Mouse (Mus musculus) spleen, postnatal 4 days (tissue): Measurements from ENCODE around the gene Irf2bp2.
"Not testable (repeated sequence)": the region's sequence is repeated elsewhere in the genome, so short reads cannot be mapped to it uniquely, and the experiment has no call there.

ENCODE experiments used
- DNase-seq, 2 experiments: peaks; one replicate each; pipeline ENCODE4 v3.0.0; 2022; ENCODE audit warnings: low spot score in 2 of 2

Gene Irf2bp2

DNA sequence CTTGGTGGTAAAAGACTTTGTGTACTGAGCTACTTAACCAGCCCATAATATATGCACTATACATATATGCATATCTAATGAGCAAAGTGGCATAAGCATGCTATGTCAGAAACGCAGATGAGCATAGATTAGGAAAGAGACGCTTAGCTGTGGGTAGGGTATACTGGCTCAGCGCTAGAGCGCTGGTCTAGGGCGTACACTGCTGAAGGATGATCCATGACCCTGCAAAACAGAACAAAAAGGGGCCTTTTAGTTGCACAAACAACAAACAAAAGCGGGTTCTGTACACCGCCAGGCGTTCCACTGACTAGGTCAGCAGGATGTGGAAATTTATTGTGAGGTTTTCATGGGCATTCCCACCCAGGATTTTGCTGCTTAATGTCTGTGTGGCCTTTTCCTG is 8.9 kb upstream of the Irf2bp2 start:
- DNase-seq, result no peak

DNA sequence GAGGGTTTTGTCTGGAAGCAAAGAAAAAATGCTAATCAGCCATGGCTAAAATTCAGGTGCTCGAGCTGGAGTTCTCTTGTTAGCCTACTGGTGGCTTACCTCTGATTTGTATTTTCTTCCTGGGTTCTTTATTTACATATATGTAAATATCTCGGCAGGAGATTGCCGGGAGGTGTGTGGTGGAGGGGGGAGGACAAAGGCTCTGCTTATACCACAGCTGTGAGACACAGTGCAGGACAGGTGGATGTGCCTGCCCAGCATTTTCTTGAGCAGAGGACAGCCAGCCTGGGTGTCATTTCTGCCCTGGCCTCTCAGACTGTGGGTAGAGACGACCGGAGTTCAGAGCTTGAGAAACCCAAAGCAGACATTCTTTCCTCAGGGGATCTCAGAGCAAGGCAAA is 7.5 kb upstream of the Irf2bp2 start:
- DNase-seq, result no peak

DNA sequence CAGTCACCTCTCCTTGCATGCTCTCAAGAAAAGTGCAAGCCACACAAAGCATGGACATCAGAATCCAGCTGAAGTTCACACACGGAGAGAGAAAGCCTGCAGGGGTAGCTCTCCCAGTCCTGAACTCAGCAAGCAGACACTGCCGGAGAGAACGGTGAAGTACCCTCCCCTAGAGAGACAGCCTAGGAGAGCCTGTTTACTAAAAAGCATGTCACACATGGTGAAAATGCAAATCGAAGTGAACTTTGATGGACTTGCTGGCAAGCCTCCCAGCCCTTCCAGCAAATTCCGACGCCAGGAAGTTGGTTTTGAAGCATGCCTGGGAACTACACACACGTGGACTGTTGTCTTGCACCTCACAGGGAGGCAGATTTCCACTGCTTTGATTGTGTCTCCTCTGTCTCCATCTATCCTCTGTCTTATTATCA is 7.0 kb upstream of the Irf2bp2 start:
- DNase-seq, result no peak

DNA sequence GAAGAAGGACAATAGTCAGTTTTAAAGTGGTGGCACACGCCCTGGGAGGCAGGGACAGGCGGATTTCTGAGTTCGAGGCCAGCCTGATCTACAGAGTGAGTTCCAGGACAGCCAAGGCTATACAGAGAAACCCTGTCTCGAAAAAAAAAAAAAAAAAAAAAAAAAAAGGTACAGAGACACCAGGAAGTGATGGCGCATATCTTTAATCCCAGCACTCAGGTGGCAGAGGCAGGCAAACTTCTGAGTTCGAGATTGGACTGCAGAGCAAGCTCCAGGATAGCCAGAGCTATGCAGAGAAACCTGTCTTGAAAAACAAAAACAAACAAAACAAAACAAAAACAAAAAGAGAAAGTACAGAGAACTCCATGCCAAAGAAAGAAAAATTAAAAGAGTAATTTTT is 6.6 kb upstream of the Irf2bp2 start:
- not testable (repeated sequence) for DNase-seq

DNA sequence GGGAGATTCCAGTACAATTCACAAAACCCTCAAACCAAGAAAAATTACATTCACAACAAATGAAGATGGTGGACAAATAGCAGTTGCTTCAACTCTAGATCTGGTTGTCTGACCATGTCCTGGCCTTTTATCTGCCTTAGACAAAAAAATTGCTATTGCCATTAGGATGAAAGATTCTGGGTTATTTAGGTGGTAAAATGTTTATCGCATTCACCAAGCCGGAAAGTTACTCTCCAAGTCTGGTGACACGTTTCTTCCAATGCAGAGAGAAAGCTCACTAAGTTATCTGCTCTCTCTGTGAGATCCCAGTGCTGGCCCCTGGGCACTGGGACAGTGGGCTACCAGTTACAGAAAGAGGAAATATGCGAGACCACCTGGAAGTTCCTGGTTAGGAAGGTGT is 5.5 kb upstream of the Irf2bp2 start:
- DNase-seq, result no peak

DNA sequence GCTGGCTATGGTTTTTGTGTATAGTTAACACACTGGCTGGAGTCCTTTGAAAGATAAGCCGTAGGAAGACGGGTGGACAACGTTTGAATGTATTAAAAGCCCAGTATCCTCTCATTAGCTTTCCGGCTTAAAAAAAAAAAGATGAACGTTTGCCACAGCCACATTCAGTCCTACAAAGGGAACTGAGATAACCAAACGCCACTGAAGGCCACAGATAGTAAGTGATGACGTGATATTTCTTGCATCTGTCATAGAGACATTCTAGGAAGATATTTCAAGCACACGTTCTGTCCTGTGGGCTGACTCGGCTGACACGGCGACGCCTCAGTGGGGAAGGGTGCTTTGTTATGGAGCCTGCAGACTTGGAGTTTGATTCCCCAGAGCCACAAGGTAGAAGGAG is 4.4 kb upstream of the Irf2bp2 start:
- DNase-seq, result no peak

DNA sequence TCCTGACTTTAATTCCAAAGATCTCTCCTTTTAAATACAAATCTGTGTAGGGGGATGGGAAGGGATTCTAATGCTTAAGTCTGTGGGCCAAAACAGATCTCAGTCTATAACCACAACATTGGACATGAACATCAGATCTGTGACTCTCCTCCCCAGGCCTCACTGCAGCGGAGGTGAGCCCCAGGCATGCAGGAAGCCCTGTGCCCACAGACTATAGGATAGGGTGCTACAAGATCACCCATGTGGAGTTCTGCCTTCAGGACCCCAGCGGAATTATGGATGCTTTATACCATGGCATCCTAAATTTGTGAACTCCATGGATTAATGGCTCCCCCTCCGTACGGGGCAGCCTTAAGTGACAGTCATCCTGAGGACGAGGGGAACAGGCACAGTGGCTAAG is 2.9 kb upstream of the Irf2bp2 start:
- no peak for DNase-seq

DNA sequence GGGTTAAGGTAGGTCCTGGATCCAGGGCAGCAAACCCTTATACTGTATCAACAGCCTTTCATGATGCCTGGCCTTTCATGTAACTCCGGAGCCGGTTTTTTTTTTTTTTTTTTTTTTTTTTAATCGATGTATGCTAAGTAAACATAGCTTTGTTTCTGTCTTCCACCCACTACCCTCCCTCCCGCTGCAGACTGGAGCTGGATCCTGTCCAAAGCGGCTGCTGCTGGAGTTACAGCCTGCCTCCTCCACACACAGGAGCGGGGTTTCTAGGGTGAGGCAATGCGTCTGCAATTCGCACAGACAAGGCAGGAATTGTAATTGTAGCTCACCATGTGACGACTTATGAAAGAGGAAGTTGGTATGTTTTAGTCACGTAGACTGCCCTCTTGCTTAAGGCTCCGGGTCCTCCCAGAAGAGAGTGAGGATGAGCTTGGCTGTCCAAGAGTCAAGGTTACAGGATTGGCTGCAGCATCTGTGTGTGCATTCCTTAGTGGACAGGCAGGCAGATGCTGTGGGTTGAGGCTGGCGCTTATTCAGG is 2.4 kb upstream of the Irf2bp2 start:
- DNase-seq, result peak; percentile 75 to 86

DNA sequence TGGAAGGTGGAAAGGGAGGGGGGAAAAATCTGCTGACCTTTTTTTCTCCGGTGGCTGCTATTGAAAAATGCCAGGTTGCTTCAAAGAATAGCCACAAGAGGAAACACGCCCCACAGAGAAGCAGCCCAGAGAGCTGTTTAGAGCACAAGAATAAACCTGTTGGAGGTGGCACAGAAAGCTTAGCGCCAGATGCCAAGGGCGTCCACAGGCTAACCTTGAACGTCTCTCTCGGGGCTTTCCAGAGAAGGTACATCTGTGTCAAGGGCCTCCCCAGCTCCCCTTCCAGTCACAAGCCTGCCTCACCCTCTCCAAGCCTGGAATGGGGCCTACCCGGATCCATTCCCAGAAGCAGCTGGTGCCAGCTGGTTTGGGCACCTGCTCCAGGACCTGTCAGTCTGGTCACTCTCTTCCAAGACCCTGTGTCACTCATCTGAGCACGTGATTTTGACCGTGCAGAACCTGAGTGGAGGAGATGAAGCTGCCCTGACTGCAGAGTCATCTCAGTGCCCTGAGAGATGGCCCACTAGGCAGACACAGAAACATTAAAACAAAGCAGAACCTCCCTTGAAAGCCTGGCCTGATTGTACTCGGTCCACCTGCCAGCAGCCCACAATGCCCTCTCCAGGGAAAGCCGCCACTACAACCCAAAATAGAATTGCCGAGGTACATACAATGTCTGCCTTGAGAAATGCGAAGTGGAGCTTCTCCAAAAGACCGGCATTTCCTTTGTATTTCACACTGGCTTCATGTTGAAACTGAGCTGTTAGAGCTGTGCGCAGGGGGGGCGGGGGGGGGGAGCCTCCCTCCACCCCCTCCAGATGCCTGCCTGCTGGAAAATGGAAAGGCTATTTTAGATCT is 1.6 kb upstream of the Irf2bp2 start:
- DNase-seq, result peak in 1 of 2 experiments; percentile 77

DNA sequence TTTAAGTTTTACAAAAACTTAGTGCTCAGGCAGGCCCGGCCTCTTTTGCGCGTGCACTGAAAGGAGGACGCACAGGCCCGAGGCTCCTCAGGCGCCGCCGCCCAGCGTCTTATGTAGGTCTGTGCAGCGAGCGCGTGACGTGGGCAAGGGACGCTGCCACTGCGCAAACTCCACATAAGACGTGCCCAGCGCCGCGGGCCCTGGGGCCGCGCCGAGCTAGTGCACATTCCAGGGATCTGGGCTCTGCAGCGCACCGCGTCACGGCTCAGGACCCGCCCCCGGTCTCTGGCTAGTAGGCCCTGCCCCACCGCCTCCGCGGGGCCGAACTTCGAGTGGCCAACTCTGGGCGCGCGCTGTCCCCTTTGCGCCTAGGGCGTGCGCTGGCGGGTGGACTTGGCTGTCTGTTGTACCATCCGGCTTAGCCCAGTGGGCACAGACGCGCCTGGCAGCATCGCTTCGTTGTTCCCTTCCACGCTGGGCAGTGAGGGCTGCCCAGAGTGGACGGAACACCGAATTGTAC is 755 bp upstream of the Irf2bp2 start:
- DNase-seq, result peak; percentile 92 to 94

DNA sequence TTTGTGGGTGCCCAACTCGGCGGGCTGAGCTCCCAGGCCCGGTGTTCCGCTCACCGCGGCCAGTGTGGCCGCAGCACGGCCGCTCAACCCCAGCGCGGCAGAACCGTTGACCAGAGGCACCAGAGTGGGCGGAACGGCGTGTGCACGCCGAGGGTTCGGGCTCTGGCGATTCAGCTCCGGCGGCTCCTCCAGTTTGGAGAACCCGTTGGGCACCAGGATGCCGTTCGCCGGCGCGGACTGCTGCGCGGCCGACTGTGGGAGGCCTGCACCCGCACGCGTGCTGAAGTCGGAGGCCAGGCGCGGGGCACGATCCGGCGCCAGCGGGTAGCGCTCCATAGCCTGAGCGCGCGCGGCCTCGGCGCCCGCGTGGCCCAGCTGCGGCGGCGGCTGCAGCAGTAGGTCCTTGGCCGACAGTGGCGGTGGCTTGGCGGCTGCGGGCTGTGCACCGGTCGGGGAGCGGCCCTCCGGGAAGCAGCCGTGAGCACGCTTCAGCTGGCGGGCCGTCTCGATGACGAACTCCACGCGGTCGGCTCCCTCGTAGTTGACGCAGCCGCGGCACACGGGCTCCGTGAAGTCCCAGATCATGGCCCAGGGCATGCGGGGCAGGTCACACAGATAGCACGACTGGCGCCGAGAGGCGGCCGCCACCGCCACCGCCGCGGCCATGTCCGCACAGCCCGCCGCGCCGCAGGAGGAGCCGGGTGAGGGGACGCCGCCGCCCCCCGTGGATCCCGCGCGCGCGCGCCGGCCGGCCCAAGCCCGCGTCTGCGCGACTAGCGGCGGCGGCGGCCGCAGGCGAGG is 815 bp downstream of the Irf2bp2 start:
- peak; percentile 49 to 84 for DNase-seq

DNA sequence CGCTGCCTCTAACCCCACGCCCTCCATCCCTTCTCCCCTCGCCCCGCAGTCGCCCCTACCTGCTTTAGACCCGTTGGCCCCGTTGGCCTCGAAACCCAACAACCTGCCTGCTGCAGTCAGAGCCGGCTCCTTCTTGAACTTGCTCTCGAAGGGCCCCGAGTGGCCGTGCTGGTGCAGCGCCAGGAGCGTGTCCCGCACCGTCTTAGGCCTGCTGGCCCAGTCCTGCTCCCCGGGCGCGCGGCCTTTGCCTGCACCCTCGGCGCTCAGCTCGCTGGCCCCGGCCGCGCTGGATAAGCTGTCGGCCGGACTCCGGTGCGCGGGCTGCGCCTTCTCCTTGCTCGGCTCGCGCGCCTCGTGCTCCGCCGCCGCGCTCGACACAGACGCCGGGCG is 1.4 kb downstream of the Irf2bp2 start:
- DNase-seq, result peak in 1 of 2 experiments; percentile 62

DNA sequence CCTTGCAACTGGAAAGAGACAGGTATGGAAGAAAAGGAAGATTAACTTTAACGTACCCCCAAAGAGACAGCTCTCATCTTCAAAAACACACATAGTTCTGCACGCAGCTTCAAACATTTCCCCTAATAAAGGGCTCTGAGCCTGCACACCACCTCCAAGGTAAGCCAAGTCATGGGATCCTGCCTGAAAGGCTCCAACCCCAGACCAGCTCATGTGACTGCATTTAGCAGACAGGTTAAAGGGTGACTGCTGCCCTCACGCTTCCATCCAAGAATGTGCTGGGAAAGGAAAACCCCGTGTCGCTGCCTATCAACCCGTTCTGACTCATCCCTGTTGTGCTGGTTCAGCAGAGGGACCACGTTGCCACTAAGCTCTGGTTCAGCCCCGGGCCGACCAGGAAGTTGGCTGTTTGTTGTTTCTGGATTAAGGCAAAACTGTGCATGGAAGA is 1.9 kb downstream of the Irf2bp2 start:
- DNase-seq, result peak in 1 of 2 experiments; percentile 80

DNA sequence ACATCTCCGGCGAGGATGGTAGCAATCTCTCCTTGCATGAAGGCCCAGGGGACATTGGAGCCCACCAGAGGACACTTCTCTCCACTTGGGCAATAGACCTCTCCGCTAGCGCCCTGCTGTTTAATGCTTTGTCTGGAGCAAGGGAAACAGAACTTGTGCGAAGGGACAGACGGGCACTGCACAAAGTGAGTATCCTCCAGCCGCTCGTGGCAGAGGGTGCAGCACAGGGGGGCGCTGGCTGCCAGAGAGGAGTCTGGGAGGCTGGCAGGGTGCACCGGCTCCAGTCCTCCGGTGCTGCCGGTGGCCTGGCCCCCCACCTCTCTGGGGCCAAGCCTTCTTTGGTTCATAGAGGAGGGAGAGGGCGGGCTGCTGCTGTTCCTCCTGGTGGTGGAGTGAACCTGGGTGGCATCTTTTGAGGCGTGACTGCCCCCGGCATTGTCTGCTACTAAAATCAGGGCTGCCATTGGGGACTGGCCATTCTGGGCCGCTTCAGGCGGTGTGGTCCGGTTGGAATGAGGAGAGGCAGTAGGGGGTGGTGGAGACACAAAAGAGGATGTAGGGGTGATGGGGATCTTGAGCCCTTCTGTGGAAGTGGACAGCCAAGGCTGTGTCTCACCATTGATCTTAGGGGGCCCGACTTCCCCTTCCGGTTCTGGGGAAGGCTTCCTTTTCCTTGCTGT is 2.5 kb downstream of the Irf2bp2 start:
- DNase-seq, result peak; percentile 59 to 82

DNA sequence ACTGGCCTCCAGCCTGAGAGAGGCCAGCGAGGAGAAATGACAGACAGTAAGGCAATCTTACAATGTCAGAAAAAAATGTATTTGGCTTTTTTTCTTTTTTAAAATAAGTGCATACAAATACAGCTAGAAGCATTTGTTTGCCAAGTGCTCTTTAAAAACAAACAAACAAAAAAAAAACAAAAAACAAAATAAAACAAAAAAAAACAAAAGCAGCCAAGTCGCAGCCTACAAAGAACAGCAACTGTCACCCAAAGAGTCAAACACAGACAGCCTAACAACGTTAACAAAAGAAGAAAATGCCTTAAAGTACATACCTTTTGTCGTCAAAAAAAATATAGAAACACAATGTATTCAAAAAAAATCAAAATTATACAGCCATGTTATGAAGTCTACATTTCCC is 3.2 kb downstream of the Irf2bp2 start:
- DNase-seq, result no peak

DNA sequence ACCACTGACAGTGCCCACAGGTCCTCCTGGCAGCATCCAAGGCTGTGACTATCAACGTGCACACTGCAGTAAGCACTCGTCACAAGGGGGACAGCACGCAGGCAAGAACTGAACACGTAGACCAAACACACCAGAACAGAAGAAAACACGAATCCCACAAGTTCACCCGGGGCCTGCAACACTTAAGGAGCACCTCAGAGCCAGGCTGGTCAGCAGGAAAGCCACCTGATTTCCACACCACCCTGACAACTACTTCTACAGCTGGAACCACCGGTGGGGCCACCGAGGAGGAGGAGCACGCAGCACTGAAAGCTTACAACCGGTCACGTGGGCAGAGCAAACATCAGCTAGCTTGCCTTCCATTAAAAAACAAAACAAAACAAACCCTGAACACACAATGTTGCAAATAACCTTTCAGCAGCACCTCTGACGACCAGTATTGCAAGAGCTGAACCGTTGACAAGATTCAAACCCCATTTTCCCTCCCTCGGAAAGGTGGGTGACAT is 3.7 kb downstream of the Irf2bp2 start:
- DNase-seq, result peak; percentile 67 to 82

DNA sequence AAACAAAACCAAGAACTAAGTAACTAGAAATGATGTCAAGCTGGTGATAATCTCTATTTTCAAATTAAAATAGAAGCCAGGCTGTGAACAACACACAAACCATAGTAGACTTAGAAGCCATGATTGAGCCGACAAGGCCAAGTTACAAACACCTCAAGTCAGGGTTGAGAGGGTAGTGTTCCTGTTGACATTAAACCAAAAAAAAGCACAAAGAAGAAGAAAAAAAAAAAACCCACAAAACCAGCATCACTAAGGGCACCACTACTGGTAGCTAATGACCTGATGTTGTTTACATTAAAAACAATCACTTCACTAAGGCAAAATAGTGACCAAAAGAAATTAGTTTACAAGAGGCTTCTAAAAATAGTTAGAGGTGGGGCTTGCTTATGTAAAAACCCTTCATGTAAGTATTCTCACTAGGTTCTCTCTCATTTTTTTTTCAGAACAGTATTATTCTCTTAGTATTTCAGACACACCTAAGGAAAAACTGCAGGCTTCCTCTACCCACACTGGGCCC is 4.2 kb downstream of the Irf2bp2 start:
- DNase-seq, result no peak

DNA sequence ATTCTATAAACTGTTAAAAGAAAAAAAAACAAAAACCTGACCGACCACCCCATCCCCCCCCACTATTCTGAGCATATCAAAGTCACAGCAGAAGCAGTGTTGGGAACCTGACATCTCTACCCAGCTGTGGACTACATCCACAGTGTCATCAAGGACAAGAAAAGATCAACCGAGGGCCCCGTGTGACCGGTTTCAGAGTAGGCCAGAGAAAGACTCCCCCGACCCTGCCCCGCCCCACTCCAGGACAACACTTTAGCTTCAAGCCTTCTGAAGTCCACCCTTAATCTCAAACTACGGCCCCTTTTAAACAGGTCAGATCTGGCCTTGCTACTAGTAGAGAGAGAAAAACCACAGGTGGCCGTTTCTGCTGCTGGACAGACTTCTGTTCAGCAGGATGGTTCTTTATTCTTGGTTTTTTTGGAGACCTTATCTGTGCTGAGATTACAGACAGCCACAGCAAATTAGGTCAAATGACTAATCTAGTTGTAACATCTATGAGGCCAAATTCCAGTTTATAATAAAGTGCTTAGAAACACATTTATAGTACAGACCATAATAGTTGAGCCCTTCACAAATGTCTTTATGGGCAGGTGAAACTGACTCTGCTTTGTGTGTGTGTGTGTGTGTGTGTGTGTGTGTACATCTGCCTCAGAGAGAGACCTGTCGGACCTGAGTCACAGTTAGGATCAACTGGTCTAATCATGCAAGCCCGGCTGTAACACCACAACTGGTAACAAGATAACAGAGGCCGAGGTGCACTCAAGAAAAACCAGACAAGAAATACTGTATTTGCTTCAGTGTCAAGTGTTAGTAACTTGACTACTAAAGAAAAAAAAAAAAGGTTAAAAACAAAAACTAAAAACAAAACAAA is 4.9 kb downstream of the Irf2bp2 start:
- no peak for DNase-seq

DNA sequence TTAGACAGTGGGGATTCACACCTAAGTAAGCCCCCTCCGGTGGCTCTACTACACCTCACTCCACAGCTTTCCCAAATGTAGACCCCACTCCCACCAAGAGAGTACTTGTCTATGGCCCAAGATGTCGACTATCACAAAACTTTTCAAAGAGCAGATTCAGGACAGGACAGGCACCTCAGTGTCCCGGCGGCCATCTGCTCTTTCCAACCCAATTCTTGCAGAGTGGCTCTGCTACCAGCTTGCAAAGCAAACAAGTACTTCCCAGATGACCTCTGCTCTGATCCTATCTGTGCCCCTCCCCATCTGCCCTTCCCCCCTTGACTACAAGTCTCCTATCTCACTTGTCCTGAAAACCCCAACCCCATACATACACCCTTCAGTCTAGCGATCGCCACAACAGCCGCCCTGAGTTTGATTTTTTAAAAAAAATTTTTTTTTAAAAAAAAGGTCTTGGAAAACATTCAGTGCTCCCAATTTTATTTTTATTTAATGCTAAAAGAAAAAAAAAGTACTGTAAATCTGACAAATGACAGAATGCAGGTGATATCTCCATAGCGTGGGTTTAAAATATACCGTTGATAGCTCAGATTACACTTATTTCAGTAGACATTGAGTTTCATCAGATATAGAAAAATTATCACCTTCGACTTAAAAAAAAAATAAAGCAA is 5.8 kb downstream of the Irf2bp2 start:
- no peak for DNase-seq
